Mouse (Mus musculus) liver, adult (tissue): ENCODE data around the gene Rbfox1.

Experiments used
- GATA4 ChIP-seq: IDR thresholded peaks from 2 replicates; pipeline ENCODE4 v1.6.1; 2014; ENCODE audit warnings: mild to moderate bottlenecking, low read length; ENCODE audit not compliant: insufficient replicate concordance

Rbfox1 gene

GRCm38 (mm10) chr16:6212916-6213315 is 327.8 kb downstream of the Rbfox1 start:
- no peak for TF ChIP-seq GATA4

GRCm38 (mm10) chr16:6227449-6227848 is 342.3 kb downstream of the Rbfox1 start:
- no peak for TF ChIP-seq GATA4

GRCm38 (mm10) chr16:6232966-6233365 is 347.8 kb downstream of the Rbfox1 start:
- TF ChIP-seq GATA4 = no peak

- no peak for TF ChIP-seq GATA4
Observed at GRCm38 (mm10) chr16:6241393-6241792, 356.2 kb downstream of the Rbfox1 start.

- no peak for TF ChIP-seq GATA4
Observed at GRCm38 (mm10) chr16:6242468-6242867, 357.3 kb downstream of the Rbfox1 start.

GRCm38 (mm10) chr16:6247569-6247968 is 362.4 kb downstream of the Rbfox1 start:
- no peak for TF ChIP-seq GATA4

- TF ChIP-seq GATA4 = no peak
Observed at GRCm38 (mm10) chr16:6264557-6264956, 379.4 kb downstream of the Rbfox1 start.

GRCm38 (mm10) chr16:6265610-6266009 is 380.5 kb downstream of the Rbfox1 start:
- no peak for TF ChIP-seq GATA4

GRCm38 (mm10) chr16:6271596-6272370 is 386.6 kb downstream of the Rbfox1 start:
- no peak for TF ChIP-seq GATA4

GRCm38 (mm10) chr16:6283496-6283895 is 398.3 kb downstream of the Rbfox1 start:
- TF ChIP-seq GATA4 = no peak

GRCm38 (mm10) chr16:6284317-6284716 is 399.2 kb downstream of the Rbfox1 start:
- no peak for TF ChIP-seq GATA4

GRCm38 (mm10) chr16:6287699-6288098 is 402.5 kb downstream of the Rbfox1 start:
- TF ChIP-seq GATA4 = no peak

GRCm38 (mm10) chr16:6300112-6300511 is 415.0 kb downstream of the Rbfox1 start:
- no peak for TF ChIP-seq GATA4

GRCm38 (mm10) chr16:6303082-6303481 is 417.9 kb downstream of the Rbfox1 start:
- TF ChIP-seq GATA4 = no peak

- TF ChIP-seq GATA4 = no peak
Observed at GRCm38 (mm10) chr16:6309940-6310339, 424.8 kb downstream of the Rbfox1 start.

GRCm38 (mm10) chr16:6310744-6311678 is 425.9 kb downstream of the Rbfox1 start:
- TF ChIP-seq GATA4 = no peak

GRCm38 (mm10) chr16:6313689-6314088 is 428.5 kb downstream of the Rbfox1 start:
- TF ChIP-seq GATA4 = no peak

- TF ChIP-seq GATA4 = no peak
Observed at GRCm38 (mm10) chr16:6324832-6325231, 439.7 kb downstream of the Rbfox1 start.
